Mouse (Mus musculus) kidney, postnatal 14 days (tissue): ENCODE results near the gene Rbm25.
"Not testable (repeated sequence)": the region's sequence is repeated elsewhere in the genome, so short reads cannot be mapped to it uniquely, and the experiment has no call there.

Experiments
- DNase-seq: peaks from one replicate; pipeline ENCODE4 v3.0.0; 2022; ENCODE audit warnings: mixed read lengths

Rbm25 gene

DNA sequence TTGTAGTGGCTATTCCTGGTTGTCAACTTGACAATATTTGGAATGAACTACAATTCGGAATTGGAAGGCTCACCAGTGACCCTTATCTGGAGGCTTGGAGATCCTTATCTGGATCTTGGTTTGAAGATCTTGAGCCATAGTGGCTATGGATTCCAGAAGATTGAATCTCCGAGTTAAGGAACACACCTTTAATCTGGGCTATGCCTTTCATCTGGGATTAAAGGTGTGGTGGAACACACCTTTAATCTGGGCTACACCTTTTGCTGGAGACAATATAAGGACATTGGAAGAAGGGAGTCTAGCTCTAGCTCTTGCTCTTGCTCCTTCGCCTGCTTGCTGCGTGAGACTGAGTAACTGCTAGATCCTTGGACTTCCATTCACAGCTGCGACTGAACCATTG, at the start of gene Rbm25:
Gene Rbm25, plus strand, starts transcription at position 301 of the 400 bp plus-strand sequence.
- DNase-seq: not testable (repeated sequence)

DNA sequence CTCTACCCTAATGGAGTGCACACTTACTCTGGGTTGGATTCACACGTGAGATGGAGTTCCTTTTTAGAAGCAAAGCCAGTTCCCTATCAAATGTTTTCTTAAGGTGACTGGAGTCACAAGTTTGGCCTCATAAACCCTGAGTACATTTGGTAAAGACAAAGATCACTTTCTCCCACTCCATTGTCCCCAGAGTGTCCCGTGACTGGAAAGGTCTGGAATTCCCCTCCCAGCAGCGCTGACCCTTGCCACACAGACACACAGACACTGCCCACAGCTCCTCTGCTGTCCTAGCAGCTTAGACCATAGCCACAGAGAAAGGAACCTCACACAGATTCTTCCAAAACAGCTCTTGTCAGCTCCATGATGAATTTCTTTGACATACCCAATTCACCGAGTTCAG, 48.9 kb upstream of the Rbm25 start:
- peak; percentile 51 for DNase-seq

DNA sequence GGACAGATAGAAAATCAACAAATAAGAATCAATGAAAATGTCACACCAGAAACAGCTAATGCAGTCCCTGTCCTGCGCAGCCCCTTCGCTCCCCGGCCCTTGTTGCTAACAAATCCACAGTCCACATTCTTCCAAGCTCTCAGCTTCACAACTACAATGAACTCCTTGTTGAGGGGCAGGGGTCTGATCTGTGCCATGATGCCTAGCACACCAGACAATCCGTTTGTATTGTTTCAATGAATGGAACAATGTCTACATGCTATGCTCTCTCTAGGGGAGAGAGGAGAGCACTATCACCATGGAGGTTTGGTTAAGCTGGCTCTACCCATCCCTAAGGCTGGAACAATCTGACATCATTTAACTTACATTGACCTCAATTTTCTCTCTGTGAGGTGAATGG, 48.3 kb upstream of the Rbm25 start:
- DNase-seq: no peak

DNA sequence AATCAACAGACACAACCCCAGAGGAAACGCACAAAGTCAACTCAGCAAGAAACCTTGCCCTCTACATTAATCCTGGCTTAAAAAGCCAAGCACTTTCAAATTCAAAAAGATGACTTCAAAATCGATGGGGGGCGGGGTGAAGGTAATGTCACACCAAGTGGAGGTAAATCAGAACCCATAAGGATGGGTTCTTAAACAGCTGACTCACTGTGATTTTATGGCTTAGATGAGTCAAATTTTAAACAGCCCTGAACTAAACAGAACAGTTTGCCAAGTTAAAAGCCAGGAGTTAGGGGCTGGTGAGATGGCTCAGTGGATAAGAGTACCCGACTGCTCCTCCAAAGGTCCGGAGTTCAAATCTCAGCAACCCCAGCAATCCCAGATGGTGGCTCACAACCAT, 44.4 kb upstream of the Rbm25 start:
- DNase-seq: no peak

DNA sequence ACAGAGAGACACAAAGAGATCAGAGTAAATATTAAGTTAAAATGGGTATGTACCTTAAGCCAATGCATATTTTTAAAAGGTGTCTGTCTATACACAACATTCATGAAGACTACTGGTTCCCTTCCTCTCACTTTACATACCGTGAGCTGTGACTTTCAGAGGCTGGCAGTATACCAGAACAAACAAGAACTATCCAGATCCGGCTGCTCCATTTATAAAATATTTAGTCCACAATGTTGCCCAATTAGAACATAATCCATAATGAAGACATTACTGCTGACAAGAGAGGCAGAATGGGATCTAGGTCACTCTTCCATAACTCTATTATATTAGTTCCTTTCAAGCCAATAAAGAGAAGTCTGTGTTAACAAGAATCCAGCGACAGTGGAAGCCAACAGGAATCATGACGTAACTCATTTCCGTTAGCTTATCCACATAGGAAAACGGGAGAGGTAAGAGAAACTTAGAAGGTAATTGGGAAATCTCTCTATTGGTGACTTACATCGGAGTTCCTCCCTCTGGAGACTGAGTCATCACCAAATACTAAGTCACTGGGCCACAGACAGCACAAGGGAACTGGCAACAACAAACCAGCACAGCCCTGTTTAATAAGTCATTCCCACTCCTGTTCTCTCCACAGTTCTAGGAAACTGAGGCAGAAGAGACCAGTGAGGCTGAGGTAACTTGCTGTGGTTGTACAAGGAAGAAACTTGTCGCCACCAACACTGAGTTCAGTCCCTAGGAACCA, 39.1 kb upstream of the Rbm25 start:
- DNase-seq: no peak

DNA sequence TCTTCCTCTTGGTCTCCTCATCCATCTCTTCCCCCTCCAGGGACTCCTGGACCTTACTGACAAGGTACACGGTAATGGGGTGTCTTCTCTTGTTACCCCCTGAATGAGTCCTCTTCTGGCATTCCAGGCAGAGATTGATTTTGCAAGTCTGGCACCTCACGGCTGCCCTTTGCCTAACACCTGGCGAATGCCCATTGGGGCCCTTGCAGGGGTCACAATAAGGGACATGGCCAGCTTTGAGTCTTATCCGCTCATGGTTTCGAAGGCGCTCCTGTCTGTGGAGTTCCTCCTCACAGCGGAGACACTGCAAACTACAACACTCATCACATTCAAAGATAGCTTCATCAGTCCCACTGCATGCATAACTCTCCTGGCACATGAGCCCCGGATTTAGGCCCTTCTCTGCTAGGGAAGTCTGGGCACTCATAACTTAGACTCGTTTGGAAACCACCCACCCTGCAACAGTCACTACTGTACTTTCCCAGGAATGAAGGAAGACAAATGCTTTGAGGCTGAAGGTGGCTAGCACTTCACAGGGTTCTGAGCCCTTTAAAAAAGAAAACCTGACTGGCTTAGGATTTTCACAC, 36.5 kb upstream of the Rbm25 start:
- no peak for DNase-seq

DNA sequence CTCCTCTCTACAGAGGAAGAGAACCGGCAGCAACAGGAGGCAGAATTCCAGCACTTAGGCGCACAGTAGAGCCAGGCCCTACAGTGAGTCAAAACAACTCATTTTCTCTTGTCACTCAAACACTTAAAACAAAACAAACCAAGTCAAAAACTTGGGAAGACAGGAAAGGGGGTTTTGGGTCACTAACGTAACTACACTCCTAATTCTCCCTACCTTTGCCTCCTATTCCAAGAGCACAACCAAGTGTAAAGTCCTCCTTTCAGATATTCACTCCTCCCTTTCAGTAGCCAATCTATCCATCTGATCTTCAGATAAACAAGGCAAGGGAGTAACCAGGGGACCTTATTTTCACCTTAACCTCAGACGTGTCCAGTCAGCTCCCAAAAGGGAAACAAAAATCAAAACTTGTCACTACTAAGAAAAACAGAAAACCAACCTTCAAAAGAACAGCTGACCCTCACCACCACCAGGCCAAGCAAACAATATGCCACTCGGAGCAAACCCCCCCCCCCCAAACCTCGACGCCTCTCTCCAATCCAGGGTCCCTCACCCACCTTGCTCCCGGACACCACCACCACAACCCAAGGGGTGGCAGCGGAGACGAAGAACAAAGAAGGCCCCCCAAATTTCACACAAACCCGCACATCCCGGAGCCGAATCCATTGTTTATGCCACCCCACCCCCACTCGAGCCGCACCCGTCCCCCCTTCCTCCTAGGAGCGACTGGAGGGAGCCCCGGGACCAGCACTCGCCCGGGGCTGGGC, 34.7 kb upstream of the Rbm25 start:
- no peak for DNase-seq

DNA sequence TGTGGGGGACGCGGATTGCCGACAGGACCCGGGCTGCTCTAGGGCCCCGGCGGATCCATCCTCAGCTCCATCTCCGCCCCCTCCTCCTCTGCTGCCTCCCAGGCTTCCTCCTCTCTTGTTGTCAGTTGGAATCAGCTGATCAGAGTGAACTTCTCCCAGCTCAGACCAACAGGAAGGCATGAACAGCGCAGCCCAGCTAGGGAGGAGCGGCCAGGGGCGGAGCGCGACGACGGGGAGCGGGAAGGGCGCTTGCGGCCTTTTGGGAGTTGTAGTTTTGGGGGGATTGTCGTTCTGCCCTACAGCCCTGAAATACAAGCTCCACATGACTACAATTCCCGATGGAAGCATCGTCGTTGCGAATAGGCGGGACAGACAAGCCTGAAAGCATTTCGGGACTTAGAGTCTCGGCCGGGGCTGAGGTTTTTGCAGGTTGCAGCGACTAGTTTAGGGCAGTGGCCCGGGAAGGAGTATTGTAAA, 34.0 kb upstream of the Rbm25 start, which contains the start of gene Zfyve1:
Gene Zfyve1, minus strand, starts transcription at position 198 of the 477 bp plus-strand sequence.
- DNase-seq: peak; percentile 96

DNA sequence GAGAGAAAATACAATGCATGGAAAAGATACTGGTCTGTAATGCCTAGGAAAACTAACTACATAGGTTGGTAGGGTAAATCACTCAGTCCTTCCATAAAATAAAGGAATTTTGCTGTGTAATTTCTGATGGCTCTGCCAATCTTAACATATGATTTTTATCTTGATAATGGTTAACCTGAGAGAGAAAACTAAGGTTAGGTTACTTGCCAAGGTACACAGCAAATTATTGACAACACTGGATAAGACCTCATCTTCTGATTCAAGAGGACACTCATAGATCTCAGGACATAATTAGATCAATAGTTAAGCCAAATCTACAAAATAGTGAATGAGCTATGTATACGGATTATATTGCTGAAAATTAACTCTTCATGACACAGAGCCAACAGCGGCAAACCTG, 33.2 kb upstream of the Rbm25 start:
- no peak for DNase-seq

DNA sequence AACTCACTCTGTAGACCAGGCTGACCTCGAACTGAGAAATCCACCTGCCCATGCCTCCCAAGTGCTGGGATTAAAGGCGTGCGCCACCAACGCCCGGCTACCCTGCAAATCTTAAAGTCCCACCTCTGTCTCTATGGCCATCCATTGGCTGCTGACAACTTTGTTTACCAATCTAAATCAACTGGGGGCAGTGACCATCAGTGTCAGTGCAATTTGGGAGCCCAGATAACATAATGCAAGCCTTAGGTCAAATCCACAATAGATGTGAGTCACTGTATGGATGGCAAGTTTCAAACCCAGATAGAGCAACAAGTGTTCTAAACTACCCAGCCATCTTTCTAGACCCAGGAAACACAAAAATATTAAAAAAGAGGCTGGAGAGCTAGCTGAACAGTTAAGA, 28.8 kb upstream of the Rbm25 start:
- no peak for DNase-seq

DNA sequence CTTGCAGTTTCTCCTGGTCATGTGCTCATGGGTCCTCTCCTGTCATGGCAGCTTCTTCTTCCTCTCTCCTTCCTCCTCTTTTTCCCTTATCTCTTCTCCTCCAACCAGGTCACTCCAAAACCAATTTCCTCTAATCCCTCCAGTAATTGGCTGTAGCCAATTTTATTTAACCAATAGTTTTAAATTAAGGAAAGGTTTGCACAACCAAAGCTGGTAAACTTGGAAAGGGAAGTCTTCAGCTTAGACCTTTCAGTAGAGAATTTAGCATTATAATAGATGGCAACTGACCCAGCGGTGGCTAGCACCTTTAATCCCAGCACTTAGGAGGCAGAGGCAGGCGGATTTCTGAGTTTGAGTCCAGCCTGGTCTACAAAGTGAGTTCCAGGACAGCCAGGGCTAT, 24.6 kb upstream of the Rbm25 start:
- DNase-seq: not testable (repeated sequence)

DNA sequence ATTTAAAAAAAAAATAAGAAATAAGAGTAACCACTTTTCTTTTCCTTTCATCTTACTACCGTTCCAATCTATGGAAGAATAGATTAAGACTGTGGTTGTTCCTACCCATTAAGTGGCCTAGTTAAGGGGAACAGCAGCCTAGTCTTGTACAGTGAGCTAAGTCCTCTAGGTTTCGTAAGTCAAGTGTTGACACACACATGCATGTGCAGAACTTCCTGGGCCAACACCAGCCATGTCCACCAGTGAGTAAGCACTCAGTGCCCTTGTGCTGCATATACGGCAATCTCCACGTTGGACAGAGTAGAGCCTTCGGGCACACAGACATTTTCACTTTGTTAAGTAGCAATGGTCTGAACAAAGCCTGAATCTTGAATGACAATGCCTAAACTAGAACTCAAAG, 13.8 kb upstream of the Rbm25 start:
- DNase-seq: no peak

DNA sequence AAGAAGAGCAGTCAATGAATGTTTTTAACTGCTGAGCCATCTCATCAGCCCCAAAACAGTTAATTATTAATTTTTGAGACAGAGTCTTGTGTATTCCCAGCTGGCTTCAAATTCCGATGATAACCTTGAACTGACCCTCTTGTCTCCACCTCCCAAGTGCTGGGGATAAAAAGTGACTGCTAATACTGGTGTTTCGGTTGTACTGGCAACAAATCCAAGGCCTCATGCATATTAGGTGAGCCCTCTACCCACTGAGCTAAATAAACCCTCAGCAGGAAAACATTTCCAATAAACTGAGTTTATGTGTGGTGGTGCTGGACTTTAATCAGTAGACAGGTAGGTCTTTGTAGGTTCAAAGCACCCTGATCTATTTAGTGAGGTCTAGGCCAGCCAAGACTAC, 12.1 kb upstream of the Rbm25 start:
- no peak for DNase-seq

DNA sequence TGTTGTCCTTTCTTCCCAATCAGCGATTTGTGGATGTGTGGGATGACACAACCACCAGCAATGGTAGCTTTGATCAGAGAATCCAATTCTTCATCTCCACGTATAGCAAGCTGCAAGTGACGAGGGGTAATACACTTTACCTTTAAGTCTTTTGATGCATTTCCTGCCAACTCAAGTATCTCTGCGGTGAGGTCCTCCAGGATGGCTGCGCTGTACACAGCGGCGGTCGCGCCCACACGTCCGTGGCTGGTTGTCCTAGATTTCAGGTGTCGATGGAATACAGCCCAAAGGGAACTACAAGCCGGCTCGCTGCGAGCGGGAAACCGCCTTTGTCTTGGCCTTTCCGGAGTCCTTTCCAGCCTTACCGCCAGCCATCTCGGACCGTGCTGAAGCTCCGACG, 10.3 kb upstream of the Rbm25 start:
- not testable (repeated sequence) for DNase-seq

DNA sequence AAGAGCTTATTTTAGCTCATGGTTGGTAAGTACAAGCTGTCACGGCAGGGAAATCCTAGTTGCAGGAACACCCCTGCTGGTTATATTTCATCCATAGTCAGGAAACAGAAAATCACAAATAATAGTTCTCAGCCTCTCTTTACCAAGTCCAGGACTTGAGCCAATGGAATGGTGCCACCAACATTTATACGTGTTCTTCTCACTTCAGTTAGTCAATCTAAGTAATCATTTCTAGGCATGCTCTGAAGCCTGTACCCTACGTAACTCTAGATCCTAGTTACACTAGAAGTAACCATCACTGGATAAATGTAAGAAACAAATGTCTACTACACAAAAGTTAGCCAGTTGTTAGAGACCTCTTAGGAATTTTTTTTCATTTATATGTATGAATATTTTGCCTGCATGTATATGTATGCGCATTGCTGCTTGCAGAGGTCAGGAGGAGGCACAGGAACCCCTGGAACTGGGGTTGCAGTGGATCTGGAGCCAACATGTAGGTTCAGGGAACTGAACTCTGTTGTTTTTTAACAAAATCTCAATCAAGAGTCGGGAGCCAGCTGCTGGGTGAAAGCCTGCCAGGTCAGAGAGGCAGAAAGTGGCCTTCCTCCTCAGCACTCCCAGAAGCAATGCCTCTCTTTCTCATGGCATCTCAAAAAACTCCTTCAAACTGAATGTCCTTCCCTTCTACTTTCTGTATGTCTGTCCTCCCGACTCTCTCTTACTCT, 8.8 kb upstream of the Rbm25 start:
- DNase-seq: peak; percentile 21

DNA sequence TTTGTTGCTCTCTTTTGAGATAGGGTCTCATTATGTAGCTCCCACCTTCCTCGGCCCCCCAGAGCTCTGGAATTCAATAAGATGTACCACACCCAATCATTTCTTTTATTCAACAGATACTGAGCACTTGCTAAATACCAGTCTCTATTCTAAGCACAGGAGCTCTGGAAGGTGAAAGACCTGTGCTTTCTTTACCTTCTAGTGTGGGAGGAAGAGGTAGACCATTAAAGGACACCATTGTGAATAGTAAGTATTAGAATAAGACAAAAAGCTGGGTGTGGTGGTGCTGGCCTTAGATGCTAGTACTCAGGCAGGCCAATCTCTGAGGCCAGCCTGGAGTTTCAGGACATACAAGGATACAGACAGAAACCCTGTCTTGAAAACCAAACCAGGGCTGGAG, 6.7 kb upstream of the Rbm25 start:
- DNase-seq: no peak

DNA sequence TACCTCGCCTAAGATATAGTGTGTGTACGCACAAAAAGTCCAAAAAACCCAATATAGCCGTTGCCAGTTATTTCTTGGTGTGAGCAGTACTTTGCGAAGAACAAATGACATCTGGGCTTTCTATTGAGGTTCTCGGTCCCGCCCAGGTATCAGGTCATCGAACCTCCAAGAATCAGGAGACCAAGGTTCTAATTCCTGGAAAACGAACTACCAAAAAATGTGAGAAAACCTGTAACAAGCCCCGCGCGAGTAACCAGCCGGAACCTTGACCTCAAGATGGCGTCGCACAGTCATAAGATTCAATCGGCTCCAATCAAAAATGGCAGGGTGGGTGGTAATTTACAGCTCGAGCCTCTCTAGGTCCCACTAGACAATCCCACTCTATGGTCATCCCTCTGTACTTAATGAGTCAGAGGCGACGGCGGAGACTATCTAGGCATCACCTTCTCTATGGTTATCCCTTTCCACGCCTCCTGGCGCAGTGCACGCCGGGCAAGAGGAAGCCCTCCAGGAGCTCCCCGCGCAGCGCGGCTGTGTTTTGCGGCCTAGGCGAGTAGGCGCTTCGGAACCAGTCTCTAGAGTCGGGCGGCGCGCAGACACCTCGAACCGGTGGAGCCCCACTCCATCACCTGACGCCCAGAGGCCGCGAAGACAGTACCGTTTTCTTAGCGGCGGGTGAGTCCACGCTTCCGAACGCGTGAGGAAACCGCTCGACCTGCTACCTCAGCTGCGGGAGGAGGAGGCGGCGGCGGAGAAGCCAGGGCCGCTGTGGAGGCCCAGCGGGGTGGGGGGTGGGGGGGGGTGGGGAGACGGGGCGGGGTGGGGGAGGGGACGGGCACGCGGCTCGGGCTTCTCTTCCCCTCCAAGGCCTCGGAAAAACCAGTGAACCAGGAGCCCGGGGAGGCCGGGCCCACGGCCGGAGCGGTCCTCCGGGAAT, 975 bp downstream of the Rbm25 start:
- DNase-seq: peak; percentile 97

DNA sequence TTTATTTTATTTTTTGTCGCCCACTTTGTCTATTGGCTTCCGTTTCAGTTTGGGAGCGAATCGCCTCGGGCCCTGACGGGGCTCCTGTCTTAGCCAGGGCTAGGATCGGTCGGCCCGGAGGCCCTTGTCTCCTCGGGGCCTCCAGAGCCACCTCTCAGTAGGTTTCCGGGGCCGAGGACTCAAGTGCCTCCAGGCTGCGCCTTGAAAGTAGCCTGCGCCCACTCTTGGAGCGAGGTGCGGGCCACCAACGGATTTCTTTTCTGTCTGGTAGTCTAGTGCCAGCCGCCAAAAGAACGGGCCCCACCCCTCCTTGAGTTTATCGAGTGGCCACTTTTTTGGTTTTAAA, 1.6 kb downstream of the Rbm25 start:
- DNase-seq: peak; percentile 48

DNA sequence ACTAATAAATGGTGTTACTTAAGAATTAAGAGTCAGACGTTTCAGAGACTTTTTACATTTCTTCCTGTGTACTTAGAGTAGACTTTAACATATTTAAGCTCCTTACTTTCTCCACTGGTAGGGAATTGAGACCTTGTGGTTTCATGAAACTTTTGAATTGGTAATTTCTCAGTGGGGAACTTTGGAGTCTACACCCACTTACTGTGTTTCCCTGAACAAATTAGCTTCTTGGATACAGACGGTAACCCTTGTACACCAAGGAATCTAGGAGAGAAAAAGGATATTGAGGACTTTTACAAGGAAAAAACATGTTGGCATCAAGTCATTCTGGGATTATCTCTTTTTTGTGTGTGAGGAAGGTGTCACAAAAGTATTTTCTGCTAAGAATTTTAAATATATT, 2.8 kb downstream of the Rbm25 start:
- DNase-seq: no peak

DNA sequence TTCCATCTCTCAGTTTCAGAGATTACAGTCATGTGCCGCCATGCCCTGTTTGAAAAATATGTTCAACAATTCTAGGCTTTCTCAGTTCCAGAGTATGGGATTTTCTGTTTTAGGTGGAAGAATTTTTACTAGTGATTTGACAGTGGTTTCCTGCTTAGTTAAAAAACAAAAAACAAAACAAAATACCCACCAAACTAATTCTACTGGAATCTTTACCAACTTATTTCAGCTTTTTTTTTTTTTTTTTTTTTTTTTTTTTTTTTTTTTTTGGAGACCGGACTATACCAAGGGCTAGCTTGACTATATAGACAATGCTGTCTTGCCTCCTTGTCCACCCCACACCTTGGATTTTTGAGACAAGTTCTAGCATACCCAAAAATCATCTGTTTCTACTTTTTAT, 10.2 kb downstream of the Rbm25 start:
- no peak for DNase-seq

DNA sequence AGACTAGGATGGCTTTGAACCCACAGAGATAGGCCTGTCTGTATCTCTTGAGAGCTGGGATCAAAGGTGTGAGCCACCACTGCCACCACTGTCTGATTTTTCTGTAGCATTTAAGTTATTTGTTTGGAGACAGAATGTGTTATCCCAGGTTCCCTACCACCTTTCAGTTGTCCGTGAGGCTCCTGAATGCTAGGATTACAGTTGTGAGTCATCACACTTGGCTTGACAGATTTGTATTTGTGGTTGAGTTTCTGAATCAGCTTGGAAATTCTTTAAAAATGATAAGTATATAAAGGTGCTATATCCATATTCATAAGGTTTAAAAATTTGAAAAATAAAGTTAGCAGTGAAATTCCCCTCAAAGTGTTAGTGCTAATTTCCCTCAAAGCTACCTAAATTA, 12.1 kb downstream of the Rbm25 start:
- no peak for DNase-seq

DNA sequence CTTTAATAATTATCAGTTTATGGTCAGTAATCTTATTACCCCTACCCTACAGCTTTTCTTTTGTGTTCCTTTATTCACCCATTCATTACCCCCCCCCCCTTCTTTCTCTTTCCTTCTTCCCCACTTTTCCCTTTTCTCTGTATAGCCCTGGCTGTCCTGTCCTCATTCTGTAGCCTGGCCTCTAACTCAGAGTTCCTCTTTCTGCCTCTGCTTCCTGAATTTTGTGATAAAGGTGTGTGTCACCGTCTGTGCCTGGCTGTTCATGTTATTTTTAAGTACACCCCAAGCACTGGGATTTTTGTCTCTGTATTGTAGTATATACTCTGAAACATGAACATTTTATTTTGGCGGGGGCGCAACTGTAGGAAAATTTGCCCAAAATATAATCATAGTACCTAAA, 19.3 kb downstream of the Rbm25 start:
- no peak for DNase-seq
